Mouse (Mus musculus): ENCODE measurements around the gene Nop58.

DNA sequence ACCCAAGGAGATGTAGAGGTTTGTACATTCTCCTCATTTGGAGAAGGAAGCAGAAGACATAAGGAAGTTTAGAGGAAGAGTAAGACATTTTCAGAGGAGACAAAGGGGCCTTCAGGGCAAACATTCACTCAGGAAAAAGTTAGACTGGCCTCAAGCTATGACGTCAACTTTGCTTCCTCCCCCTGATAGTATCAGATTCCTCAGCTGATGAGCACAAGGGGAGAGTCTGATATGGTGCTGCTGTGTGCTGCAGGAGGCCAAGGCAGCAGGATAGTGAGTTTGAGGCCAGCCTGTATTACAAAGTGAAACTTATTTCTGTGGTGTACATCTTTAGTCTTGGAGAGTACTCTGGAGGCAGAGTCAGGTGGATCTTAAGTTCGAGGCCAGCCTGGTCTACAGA is 64.3 kb downstream of the Nop58 start:
- TF ChIP-seq POLR2A (IDR thresholded peaks at IDR 0.05; ENCODE audit: low read depth, low read length) = no peak
- TF ChIP-seq CTCF (conservative IDR thresholded peaks at IDR 0.05; ENCODE audit: insufficient read depth, insufficient read length, low read depth, low read length) = no peak
